Mouse (Mus musculus) small intestine, adult 2 months (tissue): Measurements from ENCODE around the gene Ppm1l. TPM values are rescaled to one million over a fixed set of nuclear protein-coding genes. Genes with fewer than 3 reads are reported as not detected.

ENCODE experiments used
- H3K27ac ChIP-seq: fragments of 200-500 bp; 2 replicates; pipeline ENCODE4 v1.5.1; 2012; ENCODE audit warnings: low read depth, low read length, control low read depth, inconsistent platforms; ENCODE audit not compliant: insufficient read depth
- H3K27me3 ChIP-seq: fragments of 200-500 bp; 2 replicates; pipeline ENCODE4 v1.6.1; 2012; ENCODE audit warnings: mild to moderate bottlenecking, moderate library complexity, low read length, inconsistent platforms; ENCODE audit not compliant: control insufficient read depth, insufficient read depth
- H3K36me3 ChIP-seq: fragments of 200-500 bp; 2 replicates; pipeline ENCODE4 v1.6.1; 2012; ENCODE audit warnings: mild to moderate bottlenecking, low read length, control low read depth, inconsistent platforms; ENCODE audit not compliant: control insufficient read depth, insufficient read depth
- H3K4me1 ChIP-seq: fragments of 200-500 bp; 2 replicates; pipeline ENCODE4 v1.6.1; 2012; ENCODE audit warnings: low read length, inconsistent platforms, mixed read lengths; ENCODE audit not compliant: control insufficient read depth, insufficient read depth, insufficient read length
- H3K4me3 ChIP-seq: fragments of 200-500 bp; 2 replicates; pipeline ENCODE4 v1.5.1; 2012; ENCODE audit warnings: low read depth, mild to moderate bottlenecking, control low read depth, inconsistent platforms, low read length, moderate library complexity
- CTCF ChIP-seq: fragments of 200-500 bp; IDR thresholded peaks from 2 replicates; pipeline ENCODE4 v1.5.1; 2012; ENCODE audit warnings: low read depth, mild to moderate bottlenecking, control low read depth, inconsistent platforms, low read length, moderate library complexity, mixed read lengths; ENCODE audit not compliant: insufficient replicate concordance, insufficient read length; ENCODE audit errors: extremely low read depth
- POLR2A ChIP-seq: fragments of 200-500 bp; IDR thresholded peaks from 2 replicates; pipeline ENCODE4 v1.6.1; 2012; ENCODE audit warnings: low read depth, mild to moderate bottlenecking, control low read depth, inconsistent platforms, low read length, moderate library complexity
- WGBS: fragments of 180-500 bp; shearing (Covaris S2); methylation state at CpG from one replicate; pipeline ENCODE4 v1.1.7; 2018; 5-methylcytosine and 5-hydroxymethylcytosine counted together
- polyA plus RNA-seq: library from polyadenylated mRNA; depleted of rRNA; stranded (reverse); fragments of >200 nt; gene quantifications from 2 replicates; pipeline ENCODE4 v1.2.3, GENCODE M21; 2012

Ppm1l gene
- polyA plus RNA-seq, 1 experiment, result 1.1 TPM

- WGBS, result 76% methylated on average over 11 of the region's 11 CpGs
- no peaks in the 10 kb centered on the region for H3K4me1 ChIP-seq
- no peaks in the 10 kb centered on the region for H3K36me3 ChIP-seq
- no peaks in the 10 kb centered on the region for H3K27me3 ChIP-seq
- H3K4me3 ChIP-seq, result no peak overlapping the region
- no peak overlapping the region for H3K27ac ChIP-seq
- no peak for TF ChIP-seq POLR2A
- no peak for TF ChIP-seq CTCF
Measured at GRCm38 (mm10) chr3:69348197-69348920, 31.7 kb downstream of the Ppm1l start.

GRCm38 (mm10) chr3:69348921-69349237 lies 32.2 kb downstream of the Ppm1l start:
- Histone ChIP-seq H3K4me3 (no peak overlapping the region), H3K36me3 (no peaks in the 10 kb centered on the region), H3K27me3 (no peaks in the 10 kb centered on the region), H3K4me1 (no peaks in the 10 kb centered on the region), H3K27ac (no peak overlapping the region)
- WGBS, result 49% methylated on average over 4 of the region's 4 CpGs
- TF ChIP-seq POLR2A (no peak), CTCF (no peak)

- Histone ChIP-seq H3K27ac (no peak overlapping the region), H3K4me1 (peaks cover 3% of the 10 kb centered on the region; the same call in 1 of the 2 replicates), H3K36me3 (no peaks in the 10 kb centered on the region), H3K4me3 (no peak overlapping the region), H3K27me3 (no peaks in the 10 kb centered on the region)
- 93% methylated on average over 6 of the region's 6 CpGs for WGBS
- no peak for TF ChIP-seq CTCF
- TF ChIP-seq POLR2A, result no peak
Measured at GRCm38 (mm10) chr3:69349973-69350372, 33.3 kb downstream of the Ppm1l start.

GRCm38 (mm10) chr3:69352194-69352593 lies 35.5 kb downstream of the Ppm1l start:
- H3K4me1 ChIP-seq, result peaks cover 3% of the 10 kb centered on the region; the same call in 1 of the 2 replicates
- TF ChIP-seq CTCF (no peak), POLR2A (no peak)
- 74% methylated on average over 1 of the region's 1 CpGs for WGBS
- no peaks in the 10 kb centered on the region for H3K27me3 ChIP-seq
- H3K27ac ChIP-seq, result no peak overlapping the region
- H3K36me3 ChIP-seq, result no peaks in the 10 kb centered on the region
- no peak overlapping the region for H3K4me3 ChIP-seq

- Histone ChIP-seq H3K4me3 (no peak overlapping the region), H3K27me3 (no peaks in the 10 kb centered on the region), H3K27ac (no peak overlapping the region), H3K36me3 (no peaks in the 10 kb centered on the region), H3K4me1 (peaks cover 3% of the 10 kb centered on the region; the same call in 1 of the 2 replicates)
- no peak for TF ChIP-seq CTCF
- no peak for TF ChIP-seq POLR2A
- 21% methylated on average over 2 of the region's 2 CpGs for WGBS
Measured at GRCm38 (mm10) chr3:69354681-69355080, 38.0 kb downstream of the Ppm1l start.

- H3K27ac ChIP-seq, result no peak overlapping the region
- H3K4me1 ChIP-seq, result peaks cover 3% of the 10 kb centered on the region; the same call in 1 of the 2 replicates
- no peaks in the 10 kb centered on the region for H3K27me3 ChIP-seq
- no peak overlapping the region for H3K4me3 ChIP-seq
- 72% methylated on average over 7 of the region's 7 CpGs for WGBS
- no peak for TF ChIP-seq POLR2A
- TF ChIP-seq CTCF, result no peak
- H3K36me3 ChIP-seq, result no peaks in the 10 kb centered on the region
Measured at GRCm38 (mm10) chr3:69356078-69356665, 39.5 kb downstream of the Ppm1l start.

GRCm38 (mm10) chr3:69356781-69357180 lies 40.1 kb downstream of the Ppm1l start:
- Histone ChIP-seq H3K36me3 (no peaks in the 10 kb centered on the region), H3K27me3 (peaks cover 5% of the 10 kb centered on the region; the same call in 1 of the 2 replicates), H3K4me3 (no peak overlapping the region), H3K27ac (no peak overlapping the region), H3K4me1 (peaks cover 3% of the 10 kb centered on the region; the same call in 1 of the 2 replicates)
- 72% methylated on average over 5 of the region's 5 CpGs for WGBS
- TF ChIP-seq POLR2A, result no peak
- no peak for TF ChIP-seq CTCF
